Mouse (Mus musculus) heart, embryonic 16.5 days (tissue): ENCODE measurements around the gene Spata2. TPM values are rescaled to one million over a fixed set of nuclear protein-coding genes. Genes with fewer than 3 reads are reported as not detected.
A peak's percentile ranks its signal among the peaks of the same experiment; 100 is the strongest.

Experiments used
- ATAC-seq: fragments of 200-750 bp; cut with Nextera tagmentation; replicated peaks from 2 replicates; pipeline ENCODE4 v1.8.0; 2017; ENCODE audit warnings: moderate number of reproducible peaks; ENCODE audit not compliant: insufficient read depth, low FRiP score; ENCODE audit errors: extremely low read depth
- H3K27ac ChIP-seq: fragments of 300-500 bp; sonication (generic); 2 replicates; pipeline ENCODE4 v1.5.1; 2014; ENCODE audit warnings: mild to moderate bottlenecking, low read length, control low read depth, moderate library complexity
- H3K27me3 ChIP-seq: fragments of 300-500 bp; sonication (generic); 2 replicates; pipeline ENCODE4 v1.6.1; 2014; ENCODE audit warnings: low read length, mixed read lengths; ENCODE audit not compliant: control insufficient read depth, insufficient read depth
- H3K36me3 ChIP-seq: fragments of 300-500 bp; sonication (generic); 2 replicates; pipeline ENCODE4 v1.6.1; 2014; ENCODE audit not compliant: control insufficient read depth, insufficient read depth
- H3K4me1 ChIP-seq: fragments of 300-500 bp; sonication (generic); 2 replicates; pipeline ENCODE4 v1.6.1; 2014; ENCODE audit warnings: low read length, mixed read lengths; ENCODE audit not compliant: control insufficient read depth, insufficient read depth
- H3K4me2 ChIP-seq: fragments of 300-500 bp; sonication (generic); 2 replicates; pipeline ENCODE4 v1.6.1; 2014; ENCODE audit warnings: low read depth, mild to moderate bottlenecking, control low read depth, low read length
- H3K4me3 ChIP-seq: fragments of 300-500 bp; sonication (generic); 2 replicates; pipeline ENCODE4 v1.5.1; 2014; ENCODE audit warnings: mild to moderate bottlenecking, control low read depth, low read length
- H3K9ac ChIP-seq: fragments of 300-500 bp; sonication (generic); 2 replicates; pipeline ENCODE4 v1.6.1; 2014; ENCODE audit warnings: low read length, control low read depth
- H3K9me3 ChIP-seq: fragments of 300-500 bp; sonication (generic); replicated peaks from 2 replicates; pipeline ENCODE4 v1.6.1; 2016; ENCODE audit warnings: low read length; ENCODE audit not compliant: control insufficient read depth
- WGBS: fragments of 180-500 bp; shearing (Covaris S2); extraction: QIAGEN DNeasy Blood & Tissue Kit; methylation state at CpG from one replicate; pipeline ENCODE4 v1.1.7; 2014; 5-methylcytosine and 5-hydroxymethylcytosine counted together
- polyA plus RNA-seq: library from polyadenylated mRNA; unstranded; fragments of >200 nt; fragmentation: Nextera tagmentation; extraction: Ambion mirVana; gene quantifications from 2 replicates; pipeline ENCODE4 v1.2.1, GENCODE M21; 2015

Spata2 gene
- polyA plus RNA-seq, 1 experiment from 2014 or later, result 13.4 TPM

DNA sequence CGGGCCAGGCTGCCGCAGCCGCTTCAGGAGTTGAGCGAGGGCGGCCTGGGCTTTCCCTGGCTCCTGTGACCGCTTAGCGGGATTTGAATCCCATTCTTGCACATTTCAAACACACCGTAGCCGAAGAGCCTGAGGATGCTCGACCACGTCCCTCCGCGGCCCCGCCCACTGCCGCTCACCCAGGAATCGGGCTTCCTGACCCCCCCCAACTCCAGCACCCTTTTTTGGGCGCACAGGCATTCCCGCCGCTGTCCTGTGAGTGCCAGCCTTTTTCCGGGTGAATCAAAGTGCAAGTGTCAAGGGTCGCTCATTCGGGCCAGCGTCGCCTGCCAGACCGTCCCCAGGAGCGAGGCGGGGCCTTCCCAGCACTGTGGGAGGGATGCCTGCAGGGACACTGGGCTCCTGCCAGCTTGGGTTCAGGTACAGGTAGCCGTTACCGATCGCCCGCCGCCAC lies 11.2 kb upstream of the Spata2 start:
- H3K9me3 ChIP-seq, result no peaks in the 10 kb centered on the region
- H3K4me1 ChIP-seq, result peaks cover 34% of the 10 kb centered on the region
- H3K4me3 ChIP-seq, result peak overlapping the region; percentile 92
- under 1% methylated on average over 32 of the region's 32 CpGs for WGBS
- peak overlapping the region; percentile 97 for H3K9ac ChIP-seq
- H3K27ac ChIP-seq, result peak overlapping the region; percentile 82
- H3K4me2 ChIP-seq, result peak overlapping the region; percentile 79
- peaks cover 4% of the 10 kb centered on the region; the same call in 1 of the 2 replicates for H3K36me3 ChIP-seq
- no peaks in the 10 kb centered on the region for H3K27me3 ChIP-seq
- ATAC-seq, result peak; percentile 12; the same call in 1 of the 2 replicates

DNA sequence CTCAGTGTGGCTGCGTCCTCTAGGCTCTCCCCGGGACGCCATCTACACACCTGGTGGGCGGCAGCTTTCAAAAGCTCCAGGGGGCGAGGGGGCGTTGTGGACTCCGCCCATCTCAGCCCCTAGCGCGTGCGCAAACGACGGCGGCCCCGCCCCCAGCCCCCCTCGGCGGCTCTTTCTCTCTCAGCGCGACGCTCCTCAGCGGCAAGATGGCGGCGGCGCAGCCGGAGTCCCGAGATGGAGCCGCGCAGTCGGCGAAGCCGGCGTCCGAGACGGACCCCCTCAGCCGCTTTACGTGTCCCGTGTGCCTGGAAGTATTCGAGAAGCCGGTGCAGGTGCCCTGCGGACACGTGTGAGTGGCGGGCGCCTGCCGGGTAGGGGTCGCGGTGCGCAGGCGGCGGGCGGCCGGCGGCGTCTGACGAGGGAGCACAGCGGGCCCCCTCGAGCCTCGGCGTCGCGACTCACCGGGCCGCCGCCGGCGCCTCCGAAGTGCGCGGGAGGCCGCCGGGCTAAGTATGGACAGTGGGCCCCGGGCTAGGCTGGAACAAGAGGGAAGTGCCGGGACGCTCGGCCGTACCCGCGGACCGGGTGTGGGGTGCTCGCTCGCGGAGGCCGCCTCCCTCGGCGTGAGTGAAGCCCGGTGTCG lies 10.7 kb upstream of the Spata2 start:
- H3K9me3 ChIP-seq, result no peaks in the 10 kb centered on the region
- no peaks in the 10 kb centered on the region for H3K27me3 ChIP-seq
- H3K4me1 ChIP-seq, result peaks cover 34% of the 10 kb centered on the region
- H3K9ac ChIP-seq, result peak overlapping the region; percentile 97
- peak; percentile 89 for ATAC-seq
- H3K36me3 ChIP-seq, result no peaks in the 10 kb centered on the region
- H3K27ac ChIP-seq, result peak overlapping the region; percentile 82
- under 1% methylated on average over 84 of the region's 85 CpGs for WGBS
- H3K4me3 ChIP-seq, result peak overlapping the region; percentile 92
- peak overlapping the region; percentile 79 for H3K4me2 ChIP-seq

DNA sequence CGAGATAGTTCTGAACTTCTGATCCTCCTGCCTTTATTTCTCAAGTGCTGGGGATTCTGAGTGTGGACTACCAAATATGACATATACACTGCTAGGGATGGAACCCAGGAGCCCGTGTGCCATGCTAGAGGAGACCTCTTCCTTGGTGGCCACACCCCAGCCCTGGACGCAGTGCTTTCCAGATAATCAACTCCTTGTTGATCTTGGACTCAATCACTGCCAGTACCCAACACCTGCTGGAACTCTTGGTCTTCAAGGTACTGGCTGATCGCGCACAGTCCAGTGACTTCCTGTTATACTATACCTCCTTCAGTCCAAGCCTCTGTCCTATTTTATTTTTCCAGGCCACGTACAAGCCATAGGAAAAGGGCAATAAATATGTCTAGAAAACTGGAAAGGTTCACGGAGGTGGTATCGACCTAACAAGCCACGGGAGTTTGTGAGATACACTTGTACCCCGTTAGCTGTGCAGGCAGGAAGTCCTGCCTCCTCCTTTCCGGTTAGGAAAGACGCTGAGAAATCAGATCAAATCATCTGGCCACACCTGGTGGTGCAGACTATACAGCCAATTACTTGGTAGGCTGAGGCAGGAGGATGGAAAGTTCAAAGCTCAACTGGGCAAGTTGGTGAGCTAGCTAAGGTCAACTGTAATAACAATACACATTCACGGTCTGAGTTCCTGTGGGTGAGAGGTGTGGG lies 10.0 kb upstream of the Spata2 start:
- peak overlapping the region; percentile 38; the same call in 1 of the 2 replicates for H3K27ac ChIP-seq
- peak overlapping the region; percentile 97 for H3K9ac ChIP-seq
- H3K4me2 ChIP-seq, result peak overlapping the region; percentile 79
- H3K27me3 ChIP-seq, result no peaks in the 10 kb centered on the region
- H3K9me3 ChIP-seq, result no peaks in the 10 kb centered on the region
- H3K4me3 ChIP-seq, result peak overlapping the region; percentile 92
- H3K4me1 ChIP-seq, result peaks cover 32% of the 10 kb centered on the region
- no peak for ATAC-seq
- 42% methylated on average over 13 of the region's 13 CpGs for WGBS
- no peaks in the 10 kb centered on the region for H3K36me3 ChIP-seq

DNA sequence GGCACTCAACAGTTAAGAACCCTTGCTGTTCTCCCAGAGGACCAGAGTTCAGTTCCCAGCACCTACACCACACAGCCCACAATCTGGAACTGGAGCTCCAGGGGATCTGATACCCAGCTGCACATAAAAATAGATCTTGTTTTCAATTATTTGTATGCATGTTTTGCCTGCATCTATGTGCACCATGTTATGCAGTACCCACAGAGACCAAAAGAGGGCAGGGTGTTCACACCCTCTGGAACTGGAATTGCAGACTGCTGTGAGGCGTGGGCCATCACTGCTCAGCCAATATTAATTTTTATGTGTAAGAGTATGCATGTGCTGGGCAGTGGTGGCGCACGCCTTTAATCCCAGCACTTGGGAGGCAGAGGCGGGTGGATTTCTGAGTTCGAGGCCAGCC lies 4.6 kb upstream of the Spata2 start:
- Histone ChIP-seq H3K4me2 (no peak overlapping the region), H3K27me3 (no peaks in the 10 kb centered on the region), H3K4me3 (no peak overlapping the region), H3K9me3 (no peaks in the 10 kb centered on the region), H3K4me1 (peaks cover 6% of the 10 kb centered on the region; the same call in 1 of the 2 replicates), H3K36me3 (no peaks in the 10 kb centered on the region), H3K27ac (no peak overlapping the region), H3K9ac (no peak overlapping the region)
- ATAC-seq, result no peak
- WGBS, result 73% methylated on average over 5 of the region's 5 CpGs

DNA sequence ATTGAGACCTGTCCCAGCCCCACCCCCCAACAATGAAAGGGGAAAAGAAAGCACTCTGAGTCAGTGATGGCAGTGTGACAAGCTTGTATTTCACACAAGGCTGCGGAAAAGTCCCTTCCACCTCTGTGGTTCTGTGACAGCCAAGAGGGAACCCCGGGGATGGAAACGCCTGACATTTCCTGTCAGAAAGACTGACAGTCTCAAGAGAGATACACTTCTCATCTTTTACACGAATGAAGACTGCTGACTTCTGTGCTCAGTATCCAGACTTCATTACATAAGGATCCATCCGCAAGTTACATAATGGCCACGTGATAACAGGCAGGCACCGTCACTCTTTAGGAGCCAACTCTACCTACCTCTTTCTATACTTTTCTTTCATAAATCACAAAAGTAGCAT lies 3.8 kb upstream of the Spata2 start:
- H3K9ac ChIP-seq, result no peak overlapping the region
- peaks cover 11% of the 10 kb centered on the region for H3K4me1 ChIP-seq
- H3K4me2 ChIP-seq, result no peak overlapping the region
- H3K9me3 ChIP-seq, result no peaks in the 10 kb centered on the region
- WGBS, result 76% methylated on average over 7 of the region's 7 CpGs
- no peak for ATAC-seq
- H3K36me3 ChIP-seq, result no peaks in the 10 kb centered on the region
- no peak overlapping the region for H3K4me3 ChIP-seq
- H3K27me3 ChIP-seq, result no peaks in the 10 kb centered on the region
- no peak overlapping the region for H3K27ac ChIP-seq

DNA sequence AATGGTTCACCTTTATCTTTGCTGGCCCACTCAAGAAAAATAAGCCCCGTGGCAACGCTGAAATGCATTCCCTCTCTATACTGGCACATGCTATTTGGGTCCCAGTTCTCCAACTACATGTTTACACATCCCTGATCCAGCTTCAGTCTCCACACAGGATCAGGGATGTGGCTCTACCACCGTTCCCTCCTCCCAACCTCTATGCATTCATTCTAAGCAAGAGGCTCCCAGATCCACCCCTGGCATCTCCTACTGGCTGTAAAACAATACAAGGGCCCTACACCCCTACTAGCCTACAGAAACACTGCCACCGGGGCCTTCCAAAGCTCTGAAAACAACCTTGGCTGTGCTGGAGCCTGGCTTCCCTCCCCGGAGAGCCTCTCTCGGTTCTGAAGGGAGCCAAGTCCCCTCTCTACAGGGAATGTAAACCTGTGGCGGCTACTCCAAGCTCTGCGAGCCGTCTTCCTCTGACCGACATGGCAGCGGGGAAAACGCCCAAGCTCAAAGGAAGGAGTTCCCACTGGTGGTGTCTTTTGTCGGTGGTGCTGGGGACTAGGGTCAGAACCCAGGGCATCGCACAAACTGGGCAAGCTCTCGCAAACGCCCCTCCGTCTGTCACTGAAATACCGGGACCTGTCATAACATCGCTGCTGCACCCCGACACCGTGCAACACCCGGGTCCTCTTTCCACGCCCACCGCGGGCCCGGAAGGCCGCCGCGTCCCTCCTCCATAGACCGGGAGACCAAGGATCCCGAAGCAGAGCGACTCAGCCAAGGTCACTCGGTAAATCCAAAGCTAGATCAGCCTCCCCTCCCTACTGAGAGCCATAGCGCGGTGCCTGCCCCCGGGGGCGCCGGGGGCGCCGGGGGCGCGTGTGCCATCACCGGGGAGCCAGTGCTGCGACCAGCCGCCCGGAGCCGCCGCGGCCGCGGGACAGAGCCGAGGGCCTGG lies 654 bp downstream of the Spata2 start, which contains the start of gene Rnf114:
TSS of gene Rnf114 (plus strand) at position 889 of the 952 bp plus-strand sequence.
- Histone ChIP-seq H3K9me3 (no peaks in the 10 kb centered on the region), H3K4me1 (peaks cover 24% of the 10 kb centered on the region), H3K4me2 (peak within 1 kb of the TSS; percentile 97), H3K27ac (peak within 1 kb of the TSS; percentile 95), H3K9ac (peak within 1 kb of the TSS; percentile 98), H3K36me3 (no peaks in the 10 kb centered on the region; the same call in 1 of the 2 replicates), H3K4me3 (peak within 1 kb of the TSS; percentile 100), H3K27me3 (no peaks in the 10 kb centered on the region)
- WGBS, result 2% methylated on average over 52 of the region's 52 CpGs
- ATAC-seq, result peak; percentile 50

DNA sequence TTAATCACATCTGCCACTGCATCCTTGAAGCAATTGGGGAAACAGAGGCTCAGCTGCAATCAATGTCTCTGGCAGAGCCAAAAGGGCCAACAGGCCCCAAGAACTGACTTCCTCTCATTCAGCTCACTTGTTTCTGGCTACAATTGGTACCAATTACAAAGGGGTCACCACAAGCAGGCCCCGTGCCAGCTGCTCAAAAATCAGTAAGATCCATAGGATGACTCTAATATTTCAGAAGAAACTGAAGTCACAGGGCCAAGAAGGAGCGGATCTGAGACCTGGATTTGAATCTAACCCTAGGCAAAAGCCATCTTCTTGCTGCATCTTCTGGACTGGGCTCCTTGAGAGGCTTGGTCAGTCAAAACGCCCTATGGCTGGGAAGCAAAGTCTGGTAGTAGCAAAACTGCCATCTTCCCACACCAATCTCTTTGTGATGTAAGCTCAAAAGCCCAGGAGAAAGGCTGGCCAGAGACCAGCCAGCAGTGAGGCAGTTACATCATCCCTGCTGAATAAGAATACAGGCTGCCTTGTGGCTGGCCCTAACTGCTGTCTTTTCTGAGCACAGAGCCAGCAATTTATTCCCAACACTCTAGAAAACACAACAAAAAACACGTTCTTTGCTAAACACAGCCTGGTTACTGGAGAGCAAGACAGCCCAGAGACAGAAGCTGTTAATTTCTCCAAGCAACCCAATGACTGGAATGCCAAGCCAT lies 1.7 kb downstream of the Spata2 start:
- Histone ChIP-seq H3K9ac (peak overlapping the region; percentile 98), H3K27ac (no peak overlapping the region), H3K9me3 (no peaks in the 10 kb centered on the region), H3K36me3 (no peaks in the 10 kb centered on the region; the same call in 1 of the 2 replicates), H3K4me1 (peaks cover 27% of the 10 kb centered on the region), H3K27me3 (no peaks in the 10 kb centered on the region), H3K4me3 (peak overlapping the region; percentile 100), H3K4me2 (peak overlapping the region; percentile 97)
- WGBS, result 74% methylated on average over 4 of the region's 4 CpGs
- no peak for ATAC-seq

GRCm38 (mm10) chr2:167487994-167488393 lies 4.7 kb downstream of the Spata2 start:
- ATAC-seq, result no peak
- 64% methylated on average over 6 of the region's 6 CpGs for WGBS
- no peak overlapping the region for H3K9ac ChIP-seq

More at GRCm38 (mm10) chr2:167487994-167488393, 4.7 kb downstream of the Spata2 start:
- Histone ChIP-seq H3K27me3 (no peaks in the 10 kb centered on the region), H3K4me2 (no peak overlapping the region), H3K4me1 (peaks cover 24% of the 10 kb centered on the region), H3K4me3 (no peak overlapping the region), H3K27ac (no peak overlapping the region), H3K36me3 (peaks cover 11% of the 10 kb centered on the region; the same call in 1 of the 2 replicates), H3K9me3 (no peaks in the 10 kb centered on the region)
